In genomic region chr3:101556712-101557111, GRCm38 (mm10) we compare ENCODE assay signal across 27 mouse cellular contexts. TPM values are rescaled to one million over a fixed set of nuclear protein-coding genes. Genes with fewer than 3 reads are reported as not detected.
A peak's percentile ranks its signal among the peaks of the same experiment; 100 is the strongest.
DNase-seq lines count a peak whose midpoint lies in the region; ATAC-seq lines count a peak whose summit lies in the region.
"Had no signal": no experiment of that assay in that cellular context is flagged by ENCODE, and none has a peak within 500 bp of the region (broad histone marks: within the 10 kb centered on the region; RNA-seq: fewer than 3 reads in every experiment).

No protein-coding gene starts in this region.

- no peak for DNase-seq in heart, postnatal 25 days (ENCODE audit: low spot score)
- DNase-seq in fat pad, adult 2 months (ENCODE audit: extremely low read depth, low read depth, low spot score) = peak; percentile 78
- DNase-seq in layer of hippocampus, adult 8-10 months (ENCODE audit: low spot score in 2 of 2) = no peak
- DNase-seq in spleen, adult 18-20 months = no peak
- no peak for DNase-seq in thymus, postnatal 36 days
- DNase-seq: adrenal gland, adult 8-10 months; adrenal gland, postnatal 14 days; adrenal gland, postnatal 36 days; B cell, adult 2 months; cerebellum, adult 11-12 months; cerebellum, adult 2 months; cerebellum, adult 9-10 months; cerebellum, postnatal 10 days; cerebellum, postnatal 25 days; forebrain, postnatal 0 days had no signal

- H3K9me3 ChIP-seq in heart, embryonic 13.5 days = no peaks in the 10 kb centered on the region
- H3K9me3 ChIP-seq: embryonic facial prominence, embryonic 13.5 days; embryonic facial prominence, embryonic 15.5 days; forebrain, embryonic 13.5 days; forebrain, embryonic 15.5 days; G1E had no signal

- no peaks in the 10 kb centered on the region for H3K27me3 ChIP-seq in heart, embryonic 13.5 days (replicated peaks)
- H3K27me3 ChIP-seq: CH12.LX; embryonic facial prominence, embryonic 13.5 days; embryonic facial prominence, embryonic 15.5 days; forebrain, embryonic 15.5 days; Patski had no signal

- H3K27ac ChIP-seq in heart, embryonic 13.5 days (replicated peaks) = 0 out of 2 replicates have a peak overlapping the region, but pooled peaks have one; percentile 3
- H3K27ac ChIP-seq: embryonic facial prominence, embryonic 13.5 days; embryonic facial prominence, embryonic 15.5 days; forebrain, embryonic 13.5 days; forebrain, embryonic 15.5 days had no signal

- ATAC-seq in heart, embryonic 13.5 days (ENCODE audit: extremely low read depth, insufficient number of reproducible peaks, low FRiP score, low TSS enrichment) = no peak
- peak; percentile 53 for ATAC-seq in granulocyte monocyte progenitor cell, adult 5-6 weeks (replicated peaks; ENCODE audit: poor library complexity, severe bottlenecking)
- ATAC-seq: activated CD4-positive, CD25-positive, alpha-beta regulatory T cell, adult 4 months; CD4-positive, CD25-positive, alpha-beta regulatory T cell, adult 4 months; forebrain, embryonic 13.5 days; forebrain, embryonic 15.5 days; forebrain, postnatal 0 days; Patski had no signal

- H3K9ac ChIP-seq in heart, embryonic 13.5 days = no peak overlapping the region
- H3K9ac ChIP-seq: embryonic facial prominence, embryonic 13.5 days; embryonic facial prominence, embryonic 15.5 days; forebrain, embryonic 13.5 days; forebrain, embryonic 15.5 days; forebrain, postnatal 0 days had no signal

- H3K36me3 ChIP-seq in heart, embryonic 13.5 days = no peaks in the 10 kb centered on the region
- H3K36me3 ChIP-seq: embryonic facial prominence, embryonic 13.5 days; embryonic facial prominence, embryonic 15.5 days; forebrain, embryonic 15.5 days; G1E had no signal

- intact Hi-C loops in heart, postnatal 25 days (cut with DNase I) = no loop called here

- H3K4me2 ChIP-seq in heart, embryonic 13.5 days = no peak overlapping the region
- H3K4me2 ChIP-seq: embryonic facial prominence, embryonic 13.5 days; embryonic facial prominence, embryonic 15.5 days; forebrain, embryonic 13.5 days; forebrain, embryonic 15.5 days had no signal

- WGBS in heart, embryonic 13.5 days = 82% methylated on average over 2 of the region's 2 CpGs

- H3K4me3 ChIP-seq in heart, embryonic 13.5 days = no peak overlapping the region
- H3K4me3 ChIP-seq: embryonic facial prominence, embryonic 13.5 days; embryonic facial prominence, embryonic 15.5 days; erythroblast, embryonic 14.5 days; forebrain, embryonic 13.5 days; forebrain, embryonic 15.5 days had no signal

- H3K4me1 ChIP-seq in heart, embryonic 13.5 days = peaks cover 45% of the 10 kb centered on the region

RNA-seq across cellular contexts. Expression of gene Atp1a1, which starts 47.8 kb away (rescaled TPM):
- 243 and 250 TPM in 2 replicates for polyA plus RNA-seq in heart, embryonic 13.5 days (2015; fragmentation: Nextera tagmentation; extraction: Ambion mirVana)
- total RNA-seq in heart, postnatal 25 days (2021) = 100 to 1,000 TPM; 660 to 766 TPM
- total RNA-seq in granulocyte monocyte progenitor cell, adult 5-6 weeks (2014; fragmentation: Nextera tagmentation) = 82.1 and 82.6 TPM in 2 replicates
- 118 and 122 TPM in 2 replicates for total RNA-seq in granulocyte monocyte progenitor cell, adult 5-6 weeks (2017)
- 100 to 1,000 TPM; 480 to 507 (median 482) TPM for total RNA-seq in layer of hippocampus, adult 8-10 months (2022)
